Mouse (Mus musculus) thymus, postnatal 14 days (tissue): ENCODE data around the gene Olfr120.
"Not testable (repeated sequence)": the region's sequence is repeated elsewhere in the genome, so short reads cannot be mapped to it uniquely, and the experiment has no call there.

Experiments used
- DNase-seq: peaks from one replicate; pipeline ENCODE4 v3.0.0; 2021

Olfr120 gene

DNA sequence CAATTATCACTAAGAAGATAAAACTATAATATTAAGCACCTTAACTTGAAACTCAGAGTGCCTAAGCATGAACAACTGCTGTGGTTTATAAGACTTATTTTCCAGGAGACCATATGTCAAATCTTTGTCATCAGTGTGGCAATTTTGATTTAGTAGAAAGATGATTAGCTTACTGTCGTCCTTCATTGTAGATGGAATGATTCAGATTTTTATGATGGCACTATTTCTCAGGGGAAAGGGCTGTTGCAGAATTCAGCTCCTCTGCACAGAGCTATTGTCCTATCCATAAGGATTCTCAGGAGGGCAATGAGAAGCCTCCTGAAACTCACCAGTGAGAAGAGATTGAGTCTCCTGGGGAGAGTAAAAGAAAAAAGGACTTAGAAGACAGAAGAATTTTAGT, at the start of gene Olfr120:
Gene Olfr120 (plus strand): TSS at position 301 of the 400 bp plus-strand sequence.
- DNase-seq = no peak

DNA sequence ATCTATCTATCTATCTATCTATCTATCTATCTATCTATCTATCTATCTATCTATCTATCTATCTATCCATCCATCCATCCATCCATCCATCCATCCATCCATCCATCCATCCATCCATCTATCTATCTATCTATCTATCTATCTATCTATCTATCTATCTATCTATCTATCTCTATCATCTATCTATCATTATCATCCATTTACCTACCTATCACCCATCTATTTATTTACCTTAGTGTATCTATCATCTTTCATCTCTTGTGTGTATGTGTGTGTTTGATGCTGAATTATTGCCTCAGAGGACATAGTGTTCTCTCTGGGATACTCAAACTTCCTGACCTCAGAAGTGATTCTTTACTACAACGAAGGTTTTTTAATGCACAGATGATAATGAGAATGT, 25.3 kb upstream of the Olfr120 start, which contains the start of gene Olfr119:
Gene Olfr119 (plus strand): TSS at position 301 of the 400 bp plus-strand sequence.
- DNase-seq = not testable (repeated sequence)

DNA sequence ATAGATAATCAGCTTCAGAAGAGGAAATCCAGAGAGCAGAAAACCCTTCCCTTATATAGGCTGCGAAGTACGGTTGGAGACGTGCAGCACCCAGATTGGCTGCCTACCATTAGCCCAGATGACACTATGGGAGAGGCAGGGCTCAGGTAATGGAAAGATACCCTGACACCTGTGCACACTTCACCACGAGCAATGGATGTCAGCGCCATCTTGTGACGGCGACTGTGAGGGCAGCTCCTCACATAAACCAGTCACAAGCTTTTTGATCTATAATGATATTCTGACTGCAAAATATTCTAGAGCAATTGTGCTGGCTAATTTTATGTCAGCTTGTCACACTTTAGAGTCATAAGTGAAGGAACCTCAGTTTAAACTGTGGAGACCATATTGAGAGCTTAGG, 16.5 kb downstream of the Olfr120 start:
- DNase-seq = no peak

DNA sequence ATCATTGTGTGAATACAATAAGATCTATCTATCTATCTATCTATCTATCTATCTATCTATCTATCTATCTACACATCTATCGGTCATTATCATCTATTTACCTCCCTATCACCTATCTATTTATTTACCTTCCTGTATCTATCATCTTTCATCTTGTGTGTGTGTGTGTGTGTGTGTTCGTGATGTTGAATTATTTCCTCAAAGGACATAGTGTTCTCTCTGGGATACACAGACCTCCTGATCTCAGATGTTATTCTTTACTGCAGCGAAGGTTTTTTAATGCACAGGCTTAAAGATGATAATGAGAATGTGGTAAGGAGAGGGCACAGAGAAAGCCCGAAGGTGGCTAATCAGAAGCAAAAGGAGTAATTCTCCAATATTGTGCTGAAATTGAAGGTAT, 46.7 kb downstream of the Olfr120 start, which contains the start of gene Olfr122:
Gene Olfr122 (plus strand): TSS at position 301 of the 400 bp plus-strand sequence.
- no peak for DNase-seq
